Mouse (Mus musculus): ENCODE results near the gene Aifm1. TPM values are rescaled to one million over a fixed set of nuclear protein-coding genes. Genes with fewer than 3 reads are reported as not detected.
A peak's percentile ranks its signal among the peaks of the same experiment; 100 is the strongest.

The Aifm1 gene
- total and polyA plus RNA-seq, 3 experiments = 30.3 to 61.4 (median 32.7) TPM

- H3K9me3 ChIP-seq (replicated peaks; ENCODE audit: low read length) = peaks cover 6% of the 10 kb centered on the region
- H3K79me2 ChIP-seq (replicated peaks; ENCODE audit: control insufficient read depth, extremely low read depth, insufficient read depth, poor library complexity, severe bottlenecking) = peaks cover 3% of the 10 kb centered on the region
- no peaks in the 10 kb centered on the region for H3K36me3 ChIP-seq (replicated peaks in 1 of 2; ENCODE audit: control insufficient read depth in 1 of 2, insufficient read depth in 1 of 2, low read length in 1 of 2)
- no peak overlapping the region for H3K9ac ChIP-seq (ENCODE audit: insufficient read depth, low read depth)
- DNase-seq (ENCODE audit: extremely low read depth) = no peak
- in situ Hi-C loops (cut with MboI; ENCODE audit: low pct_ligation_motif_present, low pct_unique_long_range_greater_than_20kb, low sequenced_read_pairs) (loop anchor here (10.0 kb wide), 1 partner anchor 106 kb away; no protein-coding TSS in a partner anchor), dilution Hi-C loops (cut with MboI; ENCODE audit: extremely low pct_ligation_motif_present, extremely low pct_unique_long_range_greater_than_20kb, low sequenced_read_pairs) (no loop called here)
- peak overlapping the region; percentile 22; the same call in 1 of the 2 replicates for H3K4me2 ChIP-seq (ENCODE audit: insufficient read depth, low read depth, poor library complexity, severe bottlenecking)
- no peak overlapping the region for H3K27ac ChIP-seq (ENCODE audit: insufficient read depth, low read depth)
- TF ChIP-seq CHD2 (IDR thresholded peaks at IDR 0.05; ENCODE audit: low read length) (no peak), MXI1 (IDR thresholded peaks at IDR 0.05; ENCODE audit: low read depth, low read length) (no peak), ZNF384 (IDR thresholded peaks at IDR 0.05; ENCODE audit: low read depth, low read length) (peak; percentile 92), BHLHE40 (IDR thresholded peaks at IDR 0.05; ENCODE audit: low read depth, low read length) (no peak), JUND (conservative IDR thresholded peaks at IDR 0.05; ENCODE audit: low read depth, low read length) (0 out of 2 replicates have a peak, but pooled peaks have one; percentile 37), PAX5 (IDR thresholded peaks at IDR 0.05; ENCODE audit: low read length) (no peak), MAX (IDR thresholded peaks at IDR 0.05; ENCODE audit: low read length) (no peak), USF1 (IDR thresholded peaks at IDR 0.05; ENCODE audit: low read depth, low read length) (no peak), ETS1 (conservative IDR thresholded peaks at IDR 0.05; ENCODE audit: low read depth, low read length) (no peak), E2F4 (IDR thresholded peaks at IDR 0.05; ENCODE audit: insufficient replicate concordance, low read depth, low read length) (no peak)
- peaks cover 26 to 68% of the 10 kb centered on the region in 2 experiments for H3K4me1 ChIP-seq (ENCODE audit: control insufficient read depth in 1 of 2, insufficient read depth in 2 of 2)
- no peaks in the 10 kb centered on the region for H3K27me3 ChIP-seq (replicated peaks)
- no peak overlapping the region for H3K4me3 ChIP-seq (replicated peaks in 1 of 3; ENCODE audit: low read depth in 2 of 3, low read length in 2 of 3, poor library complexity in 1 of 3)
Observed at GRCm38 (mm10) chrX:48429100-48429499, 84.3 kb downstream of the Aifm1 start.

- in situ Hi-C loops (cut with MboI; ENCODE audit: low pct_ligation_motif_present, low pct_unique_long_range_greater_than_20kb, low sequenced_read_pairs) = loop anchor here (10.0 kb wide), 1 partner anchor 106 kb away; no protein-coding TSS in a partner anchor
- no peaks in the 10 kb centered on the region for H3K27me3 ChIP-seq (replicated peaks)
- peaks cover 3% of the 10 kb centered on the region for H3K79me2 ChIP-seq (replicated peaks; ENCODE audit: control insufficient read depth, extremely low read depth, insufficient read depth, poor library complexity, severe bottlenecking)
- no peak overlapping the region; the same call in 1 of the 2 replicates for H3K4me2 ChIP-seq (ENCODE audit: insufficient read depth, low read depth, poor library complexity, severe bottlenecking)
- H3K27ac ChIP-seq (ENCODE audit: insufficient read depth, low read depth) = no peak overlapping the region
- DNase-seq (ENCODE audit: extremely low read depth) = no peak
- no peak overlapping the region for H3K9ac ChIP-seq (ENCODE audit: insufficient read depth, low read depth)
- TF ChIP-seq RCOR1 (conservative IDR thresholded peaks at IDR 0.05; ENCODE audit: low read depth, low read length) = no peak
- TF ChIP-seq TCF12 (IDR thresholded peaks at IDR 0.05; ENCODE audit: low read depth, low read length) = no peak
- no peak for TF ChIP-seq ZC3H11A (IDR thresholded peaks at IDR 0.05; ENCODE audit: low read depth, low read length)
- no peak for TF ChIP-seq GABPA (IDR thresholded peaks at IDR 0.05; ENCODE audit: insufficient replicate concordance, low read depth, low read length)
- TF ChIP-seq E2F4 (IDR thresholded peaks at IDR 0.05; ENCODE audit: insufficient replicate concordance, low read depth, low read length) = no peak
- TF ChIP-seq MAX (IDR thresholded peaks at IDR 0.05; ENCODE audit: low read length) = no peak
- TF ChIP-seq JUN (IDR thresholded peaks at IDR 0.05; ENCODE audit: insufficient read depth, low read depth, low read length) = no peak
- TF ChIP-seq CTCF (conservative IDR thresholded peaks at IDR 0.05 in 1 of 2, IDR thresholded peaks at IDR 0.05 in 1 of 2; ENCODE audit: low read depth in 2 of 2, low read length in 2 of 2) = no peak
- no peak for TF ChIP-seq MXI1 (IDR thresholded peaks at IDR 0.05; ENCODE audit: low read depth, low read length)
- no peak for TF ChIP-seq USF1 (IDR thresholded peaks at IDR 0.05; ENCODE audit: low read depth, low read length)
- TF ChIP-seq CHD2 (IDR thresholded peaks at IDR 0.05; ENCODE audit: low read length) = no peak
- TF ChIP-seq MAFK (IDR thresholded peaks at IDR 0.05; ENCODE audit: insufficient replicate concordance, low read length) = no peak
- TF ChIP-seq ZMIZ1 (IDR thresholded peaks at IDR 0.05; ENCODE audit: low read depth, low read length) = no peak
- no peak for TF ChIP-seq POLR2A (IDR thresholded peaks at IDR 0.05; ENCODE audit: low read depth, low read length)
- H3K4me1 ChIP-seq (ENCODE audit: control insufficient read depth in 1 of 2, insufficient read depth in 2 of 2) = peaks cover 26 to 68% of the 10 kb centered on the region in 2 experiments
- H3K9me3 ChIP-seq (replicated peaks; ENCODE audit: low read length) = peaks cover 6% of the 10 kb centered on the region
- H3K36me3 ChIP-seq (replicated peaks in 1 of 2; ENCODE audit: control insufficient read depth in 1 of 2, insufficient read depth in 1 of 2, low read length in 1 of 2) = no peaks in the 10 kb centered on the region
- H3K4me3 ChIP-seq (replicated peaks in 1 of 3; ENCODE audit: low read depth in 2 of 3, low read length in 2 of 3, poor library complexity in 1 of 3) = no peak overlapping the region
- dilution Hi-C loops (cut with MboI; ENCODE audit: extremely low pct_ligation_motif_present, extremely low pct_unique_long_range_greater_than_20kb, low sequenced_read_pairs) = no loop called here
Observed at GRCm38 (mm10) chrX:48428642-48429041, 84.7 kb downstream of the Aifm1 start.
